Comparison of ENCODE assay signal across 9 mouse cellular contexts in the genomic region with DNA sequence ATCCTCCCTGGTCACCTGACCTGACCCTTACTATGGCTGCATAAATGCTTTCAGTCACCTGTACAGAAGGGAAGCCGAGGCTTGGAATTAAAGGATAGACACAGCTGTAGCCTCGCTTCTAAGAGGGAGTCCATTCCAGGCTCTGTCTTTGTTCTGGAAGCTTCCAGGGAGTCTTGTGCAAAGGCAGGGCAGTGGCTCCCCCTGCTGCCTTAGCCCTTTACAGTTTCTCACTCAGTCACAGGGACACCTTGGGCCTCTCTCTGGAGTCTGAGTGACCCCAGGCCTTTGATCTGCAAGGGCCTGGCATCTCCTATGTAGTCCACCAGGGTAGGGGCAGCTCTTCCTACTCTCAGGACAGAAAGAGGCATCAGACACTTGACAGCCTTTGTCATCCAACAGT. TPM values are rescaled to one million over a fixed set of nuclear protein-coding genes. Genes with fewer than 3 reads are reported as not detected.
DNase-seq lines count a peak whose midpoint lies in the region; ATAC-seq lines count a peak whose summit lies in the region.
"Had no signal": no experiment of that assay in that cellular context is flagged by ENCODE, and none has a peak within 500 bp of the region (broad histone marks: within the 10 kb centered on the region; RNA-seq: fewer than 3 reads in every experiment).

No protein-coding gene starts in this region.

- 44% methylated on average over 2 of the region's 2 CpGs for WGBS in heart, embryonic 11.5 days (ENCODE audit: insufficient replicate concordance)

- no peaks in the 10 kb centered on the region for H3K9me3 ChIP-seq in heart, embryonic 11.5 days (replicated peaks; ENCODE audit: control insufficient read depth, low read length)
- H3K9me3 ChIP-seq: limb, embryonic 12.5 days had no signal

- H3K27ac ChIP-seq in heart, embryonic 11.5 days (ENCODE audit: low read depth, low read length) = no peak overlapping the region
- H3K27ac ChIP-seq: limb, embryonic 12.5 days had no signal

- H3K4me3 ChIP-seq in heart, embryonic 11.5 days (ENCODE audit: low read depth, low read length) = no peak overlapping the region
- H3K4me3 ChIP-seq: limb, embryonic 12.5 days had no signal

- H3K4me1 ChIP-seq in heart, embryonic 11.5 days (ENCODE audit: control insufficient read depth, insufficient read depth, low read length) = peaks cover 19% of the 10 kb centered on the region

- no peak overlapping the region for H3K9ac ChIP-seq in heart, embryonic 11.5 days (ENCODE audit: low read depth, low read length)
- H3K9ac ChIP-seq: limb, embryonic 12.5 days had no signal

- H3K36me3 ChIP-seq in heart, embryonic 11.5 days (ENCODE audit: control insufficient read depth, insufficient read depth, low read length) = no peaks in the 10 kb centered on the region
- H3K36me3 ChIP-seq: limb, embryonic 12.5 days had no signal

- no peak for ATAC-seq in heart, embryonic 11.5 days (replicated peaks; ENCODE audit: insufficient number of reproducible peaks, low FRiP score, low TSS enrichment)
- no peak for ATAC-seq in granulocyte monocyte progenitor cell, adult 5-6 weeks (replicated peaks; ENCODE audit: poor library complexity, severe bottlenecking)

- H3K27me3 ChIP-seq in heart, embryonic 11.5 days (ENCODE audit: control insufficient read depth, insufficient read depth, low read length) = peaks cover 51% of the 10 kb centered on the region

- no peak overlapping the region for H3K4me2 ChIP-seq in heart, embryonic 11.5 days
- H3K4me2 ChIP-seq: limb, embryonic 12.5 days had no signal

- DNase-seq in heart, adult 8-10 months (ENCODE audit: low spot score) = peak; percentile 55
- DNase-seq in urinary bladder, postnatal 36 days (ENCODE audit: low spot score in 2 of 2) = peak; percentile 58 to 66
- no peak for DNase-seq in urinary bladder, postnatal 10 days (ENCODE audit: low spot score)
- peak; percentile 47 to 83 for DNase-seq in kidney, postnatal 36 days
- no peak for DNase-seq in neural tube, embryonic 10.5 days (ENCODE audit: extremely low spot score, low spot score)
- DNase-seq in cerebellum, adult 9-10 months = no peak

RNA-seq across cellular contexts. Expression of gene Htra3, which starts 1.4 kb away (rescaled TPM):
- 10 to 100 TPM; 70.4 to 85.8 (median 82.5) TPM for total RNA-seq in heart, adult 8-10 months (2022)
- polyA plus RNA-seq in heart, embryonic 11.5 days (2014; fragmentation: Nextera tagmentation; extraction: Ambion mirVana) = 3.7 and 4.1 TPM in 2 replicates
- not detected in 2 replicates for total RNA-seq in granulocyte monocyte progenitor cell, adult 5-6 weeks (2014; fragmentation: Nextera tagmentation)
- total RNA-seq in granulocyte monocyte progenitor cell, adult 5-6 weeks (2017) = not detected in 2 replicates

RNA-seq across cellular contexts. Expression of gene Sh3tc1, which starts 58.8 kb away (rescaled TPM):
- total RNA-seq in heart, adult 8-10 months (2022) = 1 to 10 TPM; 6.5 to 9.1 (median 7.9) TPM
- 4.7 and 8.4 TPM in 2 replicates for polyA plus RNA-seq in heart, embryonic 11.5 days (2014; fragmentation: Nextera tagmentation; extraction: Ambion mirVana)
- 3.9 and 26.5 TPM in 2 replicates for total RNA-seq in granulocyte monocyte progenitor cell, adult 5-6 weeks (2014; fragmentation: Nextera tagmentation)
- 3.9 and 5.1 TPM in 2 replicates for total RNA-seq in granulocyte monocyte progenitor cell, adult 5-6 weeks (2017)

Comparison
In these comparisons a context has a peak if more than half of its experiments do, and no peak if none do; other contexts are left out.
1. DNase-seq: peak in heart, adult 8-10 months (single experiment), urinary bladder, postnatal 36 days (2 of 2) and kidney, postnatal 36 days (2 of 2); none in urinary bladder, postnatal 10 days (single experiment), neural tube, embryonic 10.5 days (single experiment) and cerebellum, adult 9-10 months (single experiment).
2. RNA of gene Htra3, which starts 1.4 kb away (total RNA-seq): 70.4 to 85.8 TPM in heart, adult 8-10 months; not detected in granulocyte monocyte progenitor cell, adult 5-6 weeks; every median in the first group is over 10 times any median in the second.